Mouse (Mus musculus): ENCODE results near the gene Gm45837. TPM values are rescaled to one million over a fixed set of nuclear protein-coding genes. Genes with fewer than 3 reads are reported as not detected.

Gm45837 gene
- total RNA-seq, 1 experiment: not detected

DNA sequence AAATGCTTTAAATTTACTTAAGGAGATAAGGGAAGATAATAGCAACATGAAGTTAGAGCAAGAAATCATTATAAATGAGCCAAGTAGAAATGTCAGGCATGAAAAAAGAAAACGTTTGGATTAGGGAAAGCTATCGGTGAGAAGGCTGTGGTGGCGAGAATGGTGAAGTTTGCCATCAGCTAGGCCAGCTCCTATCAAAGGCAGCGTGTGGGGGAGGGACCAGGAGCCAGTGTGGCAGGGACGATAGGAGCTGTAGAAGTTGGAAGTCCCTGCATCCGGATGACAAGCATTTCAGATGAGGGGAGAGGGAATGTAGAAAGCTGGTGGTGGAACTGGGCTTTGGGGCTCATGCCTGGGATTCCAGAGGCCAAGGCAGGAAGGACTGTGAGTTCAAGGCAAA, 104.6 kb downstream of the Gm45837 start:
- no peaks in the 10 kb centered on the region for H3K36me3 ChIP-seq (ENCODE audit: control insufficient read depth, insufficient read depth, low read length, poor library complexity, severe bottlenecking)
- no peaks in the 10 kb centered on the region for H3K9me3 ChIP-seq (ENCODE audit: control insufficient read depth, insufficient read depth, low read depth, low read length)
- peaks cover 0 to 2% of the 10 kb centered on the region in 2 experiments; a peak in 1 of 4 replicates for H3K4me1 ChIP-seq (ENCODE audit: control insufficient read depth in 2 of 2, insufficient read depth in 2 of 2, low read length in 2 of 2, poor library complexity in 1 of 2)
- H3K9ac ChIP-seq (ENCODE audit: insufficient read depth, low read depth, low read length, poor library complexity, severe bottlenecking): no peak overlapping the region
- H3K4me3 ChIP-seq (ENCODE audit: insufficient read depth in 1 of 2, low read depth in 1 of 2, low read length in 2 of 2, poor library complexity in 1 of 2, severe bottlenecking in 1 of 2): no peak overlapping the region
- DNase-seq (ENCODE audit: low read depth, low spot score): no peak
- in situ Hi-C loops (cut with MboI; ENCODE audit: low sequenced_read_pairs in 2 of 2, unreplicated experiment in 2 of 2): no loop called here
- TF ChIP-seq ZNF384 (IDR thresholded peaks at IDR 0.05; ENCODE audit: low read depth, low read length) (no peak), MAFK (IDR thresholded peaks at IDR 0.05; ENCODE audit: insufficient read depth, low read depth, low read length) (no peak), CHD2 (IDR thresholded peaks at IDR 0.05; ENCODE audit: low read depth, low read length) (no peak), HCFC1 (IDR thresholded peaks at IDR 0.05; ENCODE audit: borderline replicate concordance, insufficient read depth, low read length) (no peak), ZC3H11A (IDR thresholded peaks at IDR 0.05; ENCODE audit: borderline replicate concordance, low read depth, low read length) (no peak)
- no peak overlapping the region for H3K27ac ChIP-seq (ENCODE audit: insufficient read depth, low read depth, low read length, poor library complexity, severe bottlenecking)

DNA sequence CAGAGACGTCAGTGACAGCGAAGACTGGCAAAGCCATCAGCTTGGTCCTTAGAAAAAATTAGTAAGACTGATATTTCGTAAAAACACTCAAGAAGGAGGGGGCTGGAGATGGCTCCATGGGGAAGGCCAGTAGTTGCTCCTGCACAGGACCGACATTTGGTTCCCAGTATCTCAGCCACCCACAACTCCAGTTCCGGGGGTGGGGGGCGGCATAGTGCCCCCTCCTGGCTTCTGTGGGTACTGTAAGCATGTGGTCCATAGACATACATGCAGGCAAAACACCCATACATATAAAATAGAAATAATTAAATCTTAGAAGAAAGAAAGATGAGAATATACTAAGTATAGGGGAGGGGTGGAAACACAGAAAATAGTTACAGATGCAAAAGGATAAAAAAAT, 105.8 kb downstream of the Gm45837 start:
- DNase-seq (ENCODE audit: low read depth, low spot score): no peak
- Histone ChIP-seq H3K36me3 (ENCODE audit: control insufficient read depth, insufficient read depth, low read length, poor library complexity, severe bottlenecking) (no peaks in the 10 kb centered on the region), H3K9ac (ENCODE audit: insufficient read depth, low read depth, low read length, poor library complexity, severe bottlenecking) (no peak overlapping the region), H3K4me1 (ENCODE audit: control insufficient read depth in 2 of 2, insufficient read depth in 2 of 2, low read length in 2 of 2, poor library complexity in 1 of 2) (peaks cover 0 to 2% of the 10 kb centered on the region in 2 experiments; a peak in 1 of 4 replicates), H3K4me3 (ENCODE audit: insufficient read depth in 1 of 2, low read depth in 1 of 2, low read length in 2 of 2, poor library complexity in 1 of 2, severe bottlenecking in 1 of 2) (no peak overlapping the region), H3K9me3 (ENCODE audit: control insufficient read depth, insufficient read depth, low read depth, low read length) (no peaks in the 10 kb centered on the region), H3K27ac (ENCODE audit: insufficient read depth, low read depth, low read length, poor library complexity, severe bottlenecking) (no peak overlapping the region)
- in situ Hi-C loops (cut with MboI; ENCODE audit: low sequenced_read_pairs in 2 of 2, unreplicated experiment in 2 of 2): no loop called here
- no peak for TF ChIP-seq CHD2 (IDR thresholded peaks at IDR 0.05; ENCODE audit: low read depth, low read length)
- TF ChIP-seq HCFC1 (IDR thresholded peaks at IDR 0.05; ENCODE audit: borderline replicate concordance, insufficient read depth, low read length): no peak
- no peak for TF ChIP-seq MAFK (IDR thresholded peaks at IDR 0.05; ENCODE audit: insufficient read depth, low read depth, low read length)
- no peak for TF ChIP-seq ZC3H11A (IDR thresholded peaks at IDR 0.05; ENCODE audit: borderline replicate concordance, low read depth, low read length)
- no peak for TF ChIP-seq ZNF384 (IDR thresholded peaks at IDR 0.05; ENCODE audit: low read depth, low read length)

DNA sequence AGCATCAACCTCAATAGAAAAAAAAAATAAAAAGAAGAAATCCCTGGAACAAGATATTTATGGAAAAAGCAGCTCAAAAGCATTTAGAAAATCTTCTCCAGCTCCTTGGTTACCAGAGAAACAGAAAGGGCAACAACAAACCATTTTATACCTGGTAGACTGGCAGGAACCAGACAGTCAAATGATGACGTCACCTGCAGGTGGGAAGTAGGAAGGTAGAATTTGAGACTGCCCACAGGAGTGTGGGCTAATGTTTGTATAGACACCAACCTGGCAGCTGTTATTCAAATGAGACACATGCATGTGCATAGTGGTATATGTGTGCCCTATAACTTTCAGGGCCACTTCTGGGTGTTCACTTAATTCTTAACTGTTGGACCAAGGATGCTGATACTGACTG, 111.0 kb downstream of the Gm45837 start:
- Histone ChIP-seq H3K9ac (ENCODE audit: insufficient read depth, low read depth, low read length, poor library complexity, severe bottlenecking) (no peak overlapping the region), H3K36me3 (ENCODE audit: control insufficient read depth, insufficient read depth, low read length, poor library complexity, severe bottlenecking) (no peaks in the 10 kb centered on the region), H3K27ac (ENCODE audit: insufficient read depth, low read depth, low read length, poor library complexity, severe bottlenecking) (no peak overlapping the region), H3K4me1 (ENCODE audit: control insufficient read depth in 2 of 2, insufficient read depth in 2 of 2, low read length in 2 of 2, poor library complexity in 1 of 2) (no peaks in the 10 kb centered on the region), H3K4me3 (ENCODE audit: insufficient read depth in 1 of 2, low read depth in 1 of 2, low read length in 2 of 2, poor library complexity in 1 of 2, severe bottlenecking in 1 of 2) (no peak overlapping the region), H3K9me3 (ENCODE audit: control insufficient read depth, insufficient read depth, low read depth, low read length) (no peaks in the 10 kb centered on the region)
- no peak for DNase-seq (ENCODE audit: low read depth, low spot score)
- in situ Hi-C loops (cut with MboI; ENCODE audit: low sequenced_read_pairs in 2 of 2, unreplicated experiment in 2 of 2): no loop called here
- no peak for TF ChIP-seq MAFK (IDR thresholded peaks at IDR 0.05; ENCODE audit: insufficient read depth, low read depth, low read length)
- TF ChIP-seq ZNF384 (IDR thresholded peaks at IDR 0.05; ENCODE audit: low read depth, low read length): no peak
- TF ChIP-seq CHD2 (IDR thresholded peaks at IDR 0.05; ENCODE audit: low read depth, low read length): no peak
- TF ChIP-seq ZC3H11A (IDR thresholded peaks at IDR 0.05; ENCODE audit: borderline replicate concordance, low read depth, low read length): no peak
- no peak for TF ChIP-seq HCFC1 (IDR thresholded peaks at IDR 0.05; ENCODE audit: borderline replicate concordance, insufficient read depth, low read length)

DNA sequence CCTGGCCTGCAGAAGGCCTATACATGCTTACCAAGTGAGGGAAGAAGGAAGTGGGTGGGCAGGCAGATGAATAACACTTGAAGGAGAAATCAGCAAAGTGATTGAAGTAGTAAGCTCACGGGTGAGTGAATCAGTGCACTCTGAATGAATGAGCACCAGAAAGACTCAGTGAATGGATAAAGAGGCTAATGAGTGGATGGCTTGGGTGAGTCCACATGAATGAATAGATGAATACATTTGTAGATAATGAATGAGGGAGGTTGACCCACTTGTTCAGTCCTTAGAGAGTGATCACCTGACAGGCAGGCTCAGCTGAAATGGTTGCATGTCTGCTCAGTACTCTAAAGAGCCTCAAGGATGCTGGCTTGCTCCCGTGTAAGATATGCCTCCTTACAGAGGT, 112.5 kb downstream of the Gm45837 start:
- H3K36me3 ChIP-seq (ENCODE audit: control insufficient read depth, insufficient read depth, low read length, poor library complexity, severe bottlenecking): no peaks in the 10 kb centered on the region
- H3K4me3 ChIP-seq (ENCODE audit: insufficient read depth in 1 of 2, low read depth in 1 of 2, low read length in 2 of 2, poor library complexity in 1 of 2, severe bottlenecking in 1 of 2): no peak overlapping the region
- H3K4me1 ChIP-seq (ENCODE audit: control insufficient read depth in 2 of 2, insufficient read depth in 2 of 2, low read length in 2 of 2, poor library complexity in 1 of 2): no peaks in the 10 kb centered on the region
- TF ChIP-seq ZC3H11A (IDR thresholded peaks at IDR 0.05; ENCODE audit: borderline replicate concordance, low read depth, low read length): no peak
- TF ChIP-seq HCFC1 (IDR thresholded peaks at IDR 0.05; ENCODE audit: borderline replicate concordance, insufficient read depth, low read length): no peak
- TF ChIP-seq CHD2 (IDR thresholded peaks at IDR 0.05; ENCODE audit: low read depth, low read length): no peak
- no peak for TF ChIP-seq MAFK (IDR thresholded peaks at IDR 0.05; ENCODE audit: insufficient read depth, low read depth, low read length)
- TF ChIP-seq ZNF384 (IDR thresholded peaks at IDR 0.05; ENCODE audit: low read depth, low read length): no peak
- in situ Hi-C loops (cut with MboI; ENCODE audit: low sequenced_read_pairs in 2 of 2, unreplicated experiment in 2 of 2): no loop called here
- no peak overlapping the region for H3K9ac ChIP-seq (ENCODE audit: insufficient read depth, low read depth, low read length, poor library complexity, severe bottlenecking)
- H3K9me3 ChIP-seq (ENCODE audit: control insufficient read depth, insufficient read depth, low read depth, low read length): no peaks in the 10 kb centered on the region
- no peak overlapping the region for H3K27ac ChIP-seq (ENCODE audit: insufficient read depth, low read depth, low read length, poor library complexity, severe bottlenecking)
- DNase-seq (ENCODE audit: low read depth, low spot score): no peak

DNA sequence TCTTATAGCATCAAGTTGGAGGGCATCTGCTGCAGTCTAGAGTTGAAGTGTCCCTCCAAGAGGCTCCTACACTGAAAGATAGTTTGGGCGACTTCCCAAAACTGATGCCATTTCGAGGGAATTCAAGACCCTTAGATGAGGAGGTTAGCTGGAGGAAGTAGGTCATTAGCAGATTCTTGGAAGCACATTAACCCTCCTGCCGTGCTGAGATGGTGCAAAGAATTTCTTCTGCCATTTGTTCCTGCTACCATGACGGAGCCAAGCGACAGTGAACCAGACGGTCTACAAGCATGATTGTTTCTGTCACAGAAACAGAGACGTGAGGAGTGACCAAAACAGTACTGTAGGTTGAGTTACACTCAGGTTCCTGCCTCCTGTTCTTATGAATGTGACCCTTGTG, 115.8 kb downstream of the Gm45837 start:
- in situ Hi-C loops (cut with MboI; ENCODE audit: low sequenced_read_pairs in 2 of 2, unreplicated experiment in 2 of 2): no loop called here

More for the DNA sequence above, 115.8 kb downstream of the Gm45837 start:
- no peaks in the 10 kb centered on the region for H3K4me1 ChIP-seq (ENCODE audit: control insufficient read depth in 2 of 2, insufficient read depth in 2 of 2, low read length in 2 of 2, poor library complexity in 1 of 2)
- H3K4me3 ChIP-seq (ENCODE audit: insufficient read depth in 1 of 2, low read depth in 1 of 2, low read length in 2 of 2, poor library complexity in 1 of 2, severe bottlenecking in 1 of 2): no peak overlapping the region
- TF ChIP-seq ZC3H11A (IDR thresholded peaks at IDR 0.05; ENCODE audit: borderline replicate concordance, low read depth, low read length): no peak
- no peak for TF ChIP-seq HCFC1 (IDR thresholded peaks at IDR 0.05; ENCODE audit: borderline replicate concordance, insufficient read depth, low read length)
- TF ChIP-seq ZNF384 (IDR thresholded peaks at IDR 0.05; ENCODE audit: low read depth, low read length): no peak
- TF ChIP-seq CHD2 (IDR thresholded peaks at IDR 0.05; ENCODE audit: low read depth, low read length): no peak
- no peak for TF ChIP-seq MAFK (IDR thresholded peaks at IDR 0.05; ENCODE audit: insufficient read depth, low read depth, low read length)
- H3K27ac ChIP-seq (ENCODE audit: insufficient read depth, low read depth, low read length, poor library complexity, severe bottlenecking): no peak overlapping the region
- H3K9ac ChIP-seq (ENCODE audit: insufficient read depth, low read depth, low read length, poor library complexity, severe bottlenecking): no peak overlapping the region
- no peaks in the 10 kb centered on the region for H3K36me3 ChIP-seq (ENCODE audit: control insufficient read depth, insufficient read depth, low read length, poor library complexity, severe bottlenecking)
- H3K9me3 ChIP-seq (ENCODE audit: control insufficient read depth, insufficient read depth, low read depth, low read length): no peaks in the 10 kb centered on the region
- DNase-seq (ENCODE audit: low read depth, low spot score): no peak

All from ES-E14 (cell line).